Mouse (Mus musculus) WW6 (cell line): ENCODE measurements around the gene Lclat1.
"Not testable (repeated sequence)": the region's sequence is repeated elsewhere in the genome, so short reads cannot be mapped to it uniquely, and the experiment has no call there.

Experiments used
- DNase-seq: peaks from one replicate; pipeline ENCODE4 v3.0.0-alpha.2; 2013; ENCODE audit warnings: low read depth, low spot score

Gene Lclat1

DNA sequence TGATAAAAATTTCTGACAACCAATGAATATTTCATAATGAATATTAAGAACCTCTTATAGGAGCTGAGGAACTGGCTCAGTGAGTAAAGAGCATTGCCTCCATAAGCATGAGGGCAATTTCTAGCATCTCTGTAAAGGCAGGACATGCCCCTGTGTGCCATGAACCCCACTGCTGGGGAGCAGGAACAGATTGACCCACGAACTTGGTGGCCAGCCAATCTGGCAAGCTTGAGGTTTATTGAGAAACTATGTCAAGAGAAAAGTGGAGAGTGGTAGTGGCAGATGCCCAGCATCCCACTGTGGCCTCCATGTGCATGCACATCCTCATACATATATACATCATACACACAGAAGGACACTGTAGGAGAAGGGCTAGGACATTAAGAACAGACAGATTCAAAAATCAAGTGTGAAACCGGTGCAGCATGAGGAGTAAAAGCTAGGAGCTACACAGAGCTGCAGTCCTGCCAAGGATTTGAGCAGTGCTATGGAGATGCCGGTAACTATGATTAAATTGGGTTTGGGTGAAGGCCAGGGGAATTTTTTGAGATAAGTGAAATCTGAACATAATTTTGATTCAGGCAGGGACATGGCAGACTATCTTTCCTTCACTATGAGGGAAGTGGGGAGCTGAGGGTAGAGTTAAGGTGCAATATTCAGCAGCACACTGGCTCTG lies 129.5 kb downstream of the Lclat1 start:
- no peak for DNase-seq

DNA sequence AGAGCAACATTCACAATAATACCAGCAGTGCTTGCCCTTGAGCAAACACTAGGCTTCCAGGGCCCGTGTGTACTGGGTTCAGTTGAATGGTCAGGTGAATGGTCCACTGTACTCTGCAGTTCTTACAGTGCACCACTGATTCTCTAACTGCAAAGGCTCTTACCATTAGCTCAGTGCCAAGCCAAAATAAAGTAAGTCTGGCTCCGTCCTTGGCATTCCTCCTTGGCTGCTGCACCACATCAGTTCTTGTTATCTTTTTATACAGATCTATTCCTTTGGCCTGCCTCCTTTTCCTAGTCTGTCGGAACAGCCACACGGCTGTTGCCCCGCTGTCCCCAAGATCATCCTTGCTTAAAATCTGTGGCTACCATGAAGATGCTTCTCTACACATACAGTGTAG lies 130.7 kb downstream of the Lclat1 start:
- no peak for DNase-seq

DNA sequence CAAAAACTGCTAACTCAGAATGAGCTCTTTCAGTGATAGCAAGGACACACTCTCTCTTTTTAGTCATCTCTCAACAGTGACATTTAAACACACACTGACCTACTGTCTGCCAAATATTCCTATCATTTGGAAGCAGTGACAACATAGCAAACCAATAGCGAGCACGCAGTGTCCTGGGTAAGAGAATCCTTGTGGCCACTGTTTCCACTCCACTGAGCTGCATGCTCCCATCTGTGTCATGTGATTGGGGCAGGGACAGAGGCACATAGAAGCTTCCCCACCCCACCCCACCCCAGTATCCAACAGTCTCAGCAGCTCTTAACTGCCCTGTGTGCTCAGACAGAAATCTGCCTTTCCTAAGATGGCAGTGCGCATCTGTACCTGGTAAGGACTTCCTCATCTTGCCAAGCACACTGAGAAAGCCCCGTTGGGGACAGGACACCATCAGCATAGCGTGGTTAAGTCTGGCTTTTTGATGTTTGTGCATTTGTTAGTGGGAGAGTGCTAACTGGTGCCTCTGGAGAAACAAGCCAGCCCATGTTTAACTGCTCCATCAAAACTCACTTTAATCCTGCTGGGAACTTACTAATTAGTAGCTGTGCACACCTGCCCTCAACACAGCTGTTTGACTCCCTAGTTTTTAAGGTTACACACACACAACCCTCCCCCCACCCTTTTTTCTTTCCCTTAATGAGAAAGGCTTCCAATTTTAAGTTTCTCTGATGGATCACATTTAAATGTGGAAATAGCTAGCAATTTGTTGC lies 133.5 kb downstream of the Lclat1 start:
- no peak for DNase-seq

DNA sequence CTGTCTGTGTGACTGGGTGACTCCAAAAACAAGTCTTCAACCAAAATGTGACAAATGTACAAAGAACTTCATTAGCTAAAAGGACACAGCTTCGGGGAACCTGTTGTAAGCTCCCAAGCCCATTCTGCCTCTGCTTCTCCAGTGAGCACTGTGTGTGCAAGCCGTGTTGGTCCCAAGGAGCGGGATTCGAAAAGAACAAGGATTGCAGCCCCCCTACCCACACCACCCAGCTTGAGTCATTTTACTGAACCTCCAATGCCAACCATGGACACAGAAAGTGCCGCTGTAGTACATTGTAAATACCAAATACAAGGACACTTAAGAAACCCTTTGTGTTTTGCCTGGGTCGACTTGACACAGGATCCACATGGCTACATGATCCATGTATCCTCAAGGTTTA lies 135.9 kb downstream of the Lclat1 start:
- DNase-seq: no peak

DNA sequence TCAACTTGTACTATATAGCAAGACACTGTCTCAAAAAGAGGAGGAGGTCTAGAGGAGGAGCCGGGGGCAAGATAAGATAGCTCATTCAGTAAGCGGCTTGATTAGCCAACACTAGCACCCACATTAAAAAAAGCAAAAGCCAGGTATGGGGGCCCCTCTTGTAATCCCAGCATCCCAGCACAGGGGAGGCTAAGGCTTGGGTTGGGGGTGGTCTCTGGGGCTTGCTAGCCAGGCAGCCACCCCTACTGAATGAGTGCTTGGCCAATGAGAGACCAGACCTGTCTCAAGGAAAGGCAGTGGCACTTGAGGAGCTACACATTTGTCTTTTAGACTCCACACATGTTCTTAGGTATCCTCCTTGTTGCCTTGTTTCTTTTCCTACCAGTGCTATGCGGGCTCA lies 136.8 kb downstream of the Lclat1 start:
- DNase-seq: no peak

DNA sequence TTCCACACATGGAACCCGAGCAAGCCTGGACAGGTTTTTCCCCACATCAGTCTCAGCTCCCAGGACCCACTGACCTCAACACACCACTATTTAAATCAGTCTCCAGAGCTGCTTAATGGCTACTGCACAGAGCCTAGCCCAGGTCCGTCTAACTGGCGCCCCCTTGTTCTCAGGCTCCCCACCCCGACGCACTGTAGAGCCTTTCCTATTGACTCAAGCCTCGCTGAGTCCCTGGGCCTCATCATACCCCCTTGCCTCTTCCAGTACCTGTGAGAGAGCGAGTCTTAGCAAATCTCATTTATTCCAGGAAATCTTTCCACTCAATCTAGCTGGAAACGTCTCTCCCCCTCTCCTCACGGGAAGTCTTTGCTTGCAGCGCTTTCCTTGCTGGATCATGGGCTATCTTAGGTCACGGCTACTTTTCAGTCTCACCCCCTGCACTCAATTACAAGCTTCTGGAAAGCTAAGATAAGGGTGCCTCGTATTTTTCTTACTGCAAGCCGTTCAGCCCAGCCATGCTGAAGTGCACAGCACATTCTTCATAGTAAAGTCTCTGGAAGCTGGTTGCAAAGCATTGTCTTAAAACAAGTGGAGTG lies 137.4 kb downstream of the Lclat1 start:
- no peak for DNase-seq

DNA sequence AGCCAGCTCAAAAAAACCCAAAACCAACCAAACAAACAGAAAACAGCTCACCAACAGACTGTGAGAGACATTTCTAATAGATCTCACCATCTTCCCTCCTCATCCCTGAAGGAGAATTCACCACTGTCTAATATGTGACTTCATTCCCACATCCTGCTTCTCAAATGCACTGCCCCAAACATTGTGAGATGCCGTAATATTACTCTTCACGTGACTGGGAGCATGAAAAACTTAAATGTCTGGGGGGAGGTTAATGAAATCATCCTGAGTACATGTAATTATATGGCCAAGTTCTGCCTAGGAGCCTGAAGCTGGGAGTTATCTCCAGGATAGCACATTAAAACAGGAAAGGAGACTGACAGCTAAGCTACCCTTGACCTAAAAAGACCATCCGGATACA lies 138.3 kb downstream of the Lclat1 start:
- DNase-seq: no peak

DNA sequence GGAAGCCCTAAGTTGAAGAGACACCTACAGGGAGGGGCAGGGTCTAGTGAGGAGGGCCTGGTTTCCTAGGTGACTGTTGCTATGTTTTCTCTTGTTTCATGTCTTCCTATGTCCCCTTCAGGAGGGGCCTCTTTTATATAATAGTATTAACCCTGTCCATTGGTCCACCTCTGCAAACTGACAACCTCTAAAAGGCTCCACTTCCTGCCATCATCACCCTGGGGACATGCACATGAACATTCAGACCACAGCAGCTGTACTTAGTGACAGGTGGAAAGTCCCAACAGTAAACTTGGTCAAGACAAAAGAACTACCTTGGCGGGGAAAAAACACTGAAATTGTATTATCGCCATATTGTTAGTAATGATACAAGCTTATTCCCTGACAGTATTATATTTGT lies 139.1 kb downstream of the Lclat1 start:
- no peak for DNase-seq

DNA sequence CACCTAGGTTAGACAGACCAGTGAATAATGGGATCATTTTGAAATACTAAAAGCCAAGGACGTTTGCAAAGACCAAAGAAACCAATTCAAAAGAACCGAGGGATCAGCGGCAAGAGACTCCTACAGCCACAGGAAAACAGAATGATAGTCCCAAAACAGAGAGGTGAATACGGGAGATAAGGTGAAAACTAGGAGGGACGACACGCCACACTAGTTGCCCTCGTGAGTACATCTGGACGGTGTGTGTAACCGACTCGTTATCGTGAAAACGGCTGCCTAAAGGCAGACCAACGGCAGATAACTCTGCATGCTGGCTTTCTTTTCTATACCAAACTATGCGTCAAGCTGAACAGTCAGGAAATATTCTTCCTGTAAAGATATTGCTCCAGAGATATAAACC lies 140.0 kb downstream of the Lclat1 start:
- DNase-seq: no peak

DNA sequence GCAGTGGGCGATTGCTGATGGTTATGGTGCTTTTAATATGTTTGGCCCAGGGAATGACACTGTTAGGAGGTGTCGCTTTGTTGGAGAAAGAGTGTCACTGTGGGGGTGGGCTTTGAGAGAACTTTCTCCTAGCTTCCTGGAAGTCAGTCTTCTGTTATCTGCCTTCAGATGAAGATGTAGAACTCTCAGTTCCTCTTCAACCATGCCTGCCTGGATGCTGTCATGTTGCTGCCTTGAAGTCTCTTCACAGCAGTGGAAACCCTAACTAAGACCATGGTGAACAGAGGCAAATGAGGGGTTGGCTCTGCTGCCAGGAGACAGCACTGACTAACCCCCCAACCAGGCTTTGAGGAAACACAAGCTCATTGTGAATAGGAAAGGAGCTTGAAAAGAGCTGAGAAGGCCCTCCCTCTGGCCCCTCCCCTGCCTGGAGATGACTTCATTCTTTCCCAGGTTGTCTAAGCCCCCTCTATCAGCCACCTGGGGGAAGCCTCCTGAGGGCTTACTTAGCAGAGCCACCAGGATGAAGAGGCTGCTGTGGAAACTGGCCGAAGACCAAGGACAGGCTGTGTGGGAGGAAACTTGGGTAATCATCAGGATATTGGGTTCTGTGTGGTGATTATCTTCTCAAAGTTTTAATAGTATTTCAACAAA lies 142.8 kb downstream of the Lclat1 start:
- DNase-seq: no peak

DNA sequence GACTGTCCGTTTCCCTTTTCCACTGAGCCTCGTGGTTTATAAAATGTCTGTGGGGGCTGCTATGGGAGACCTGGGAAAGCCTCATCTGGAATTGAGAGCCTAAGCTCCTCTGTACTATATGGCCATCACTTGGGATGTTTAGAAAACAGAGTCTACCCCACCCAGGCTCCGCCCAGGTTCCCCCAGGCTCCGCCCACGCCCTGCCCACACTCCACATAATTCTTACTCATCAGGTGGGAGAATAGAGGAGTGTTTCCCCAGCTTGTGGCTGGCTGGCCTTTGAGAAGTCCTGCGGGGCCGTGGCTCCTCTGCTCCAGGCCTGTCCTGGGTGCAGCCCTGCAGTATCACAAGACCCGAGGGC lies 143.3 kb downstream of the Lclat1 start:
- no peak for DNase-seq

DNA sequence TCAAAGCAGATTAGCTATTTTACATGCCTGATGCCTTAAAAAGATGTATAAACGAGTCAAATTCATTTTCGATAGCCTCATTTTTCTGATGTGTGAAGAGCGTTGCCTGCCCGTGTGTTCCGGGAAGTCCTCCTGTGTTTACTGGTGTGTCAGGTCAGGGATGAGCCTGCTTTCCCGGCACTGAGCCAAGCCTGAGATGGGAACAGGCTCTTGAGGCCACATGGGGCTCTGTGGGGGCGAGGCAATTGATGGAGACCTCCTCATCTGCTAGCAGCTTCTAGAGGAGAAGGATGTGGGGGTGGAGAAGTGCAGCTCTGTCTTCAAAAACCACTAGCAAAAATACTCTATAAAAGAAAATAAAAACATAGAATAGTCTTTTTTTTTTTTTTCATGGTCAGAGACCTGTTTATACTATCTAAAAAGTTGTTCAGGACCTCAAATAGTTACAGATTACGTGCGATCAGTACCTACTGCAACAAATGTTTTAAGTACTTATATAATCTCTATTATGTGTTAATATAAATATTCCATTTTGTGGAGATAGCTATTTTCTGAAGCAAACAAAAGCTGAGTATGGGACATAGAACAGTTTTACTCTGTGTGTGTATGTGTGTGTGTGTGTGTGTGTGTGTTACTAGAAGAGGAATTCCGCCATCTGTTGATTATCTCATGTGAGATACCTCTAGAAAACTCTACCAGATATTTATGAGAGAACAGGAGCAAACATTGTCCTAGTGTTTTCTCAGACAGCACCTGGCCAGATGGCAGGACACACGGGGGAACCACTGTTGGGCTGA lies 144.2 kb downstream of the Lclat1 start:
- DNase-seq: no peak

DNA sequence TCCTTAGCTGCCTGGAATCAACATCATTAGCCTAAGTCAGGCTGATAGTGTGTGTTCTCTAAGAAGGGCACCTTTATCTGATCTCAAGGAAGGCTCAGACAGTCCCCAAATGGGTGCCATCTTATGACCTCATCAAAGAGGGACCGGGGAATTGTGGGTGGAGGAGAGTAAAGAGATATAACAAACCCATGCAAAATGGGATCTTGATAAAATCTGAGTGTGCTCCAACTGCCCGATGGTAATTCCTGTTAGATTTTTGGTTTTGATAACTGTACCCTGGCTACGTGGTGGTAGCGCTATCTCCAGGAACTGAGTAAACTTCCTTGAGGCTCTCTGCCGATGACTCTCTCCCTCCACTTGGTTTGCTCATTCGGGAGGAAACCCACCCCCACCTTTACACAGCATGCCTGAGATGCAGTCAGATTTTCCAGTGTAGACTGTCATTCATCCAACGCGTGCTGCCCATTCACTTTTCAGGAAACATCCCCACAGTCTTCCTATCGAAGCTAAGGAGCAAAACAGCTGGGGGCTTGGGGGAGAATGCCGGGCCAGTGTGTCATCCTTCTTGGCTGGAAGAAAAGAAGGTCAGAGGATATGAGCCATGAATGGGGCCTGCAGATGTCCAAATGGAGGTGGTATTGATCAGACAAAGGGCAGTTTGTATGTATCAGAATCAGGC lies 145.6 kb downstream of the Lclat1 start:
- no peak for DNase-seq

DNA sequence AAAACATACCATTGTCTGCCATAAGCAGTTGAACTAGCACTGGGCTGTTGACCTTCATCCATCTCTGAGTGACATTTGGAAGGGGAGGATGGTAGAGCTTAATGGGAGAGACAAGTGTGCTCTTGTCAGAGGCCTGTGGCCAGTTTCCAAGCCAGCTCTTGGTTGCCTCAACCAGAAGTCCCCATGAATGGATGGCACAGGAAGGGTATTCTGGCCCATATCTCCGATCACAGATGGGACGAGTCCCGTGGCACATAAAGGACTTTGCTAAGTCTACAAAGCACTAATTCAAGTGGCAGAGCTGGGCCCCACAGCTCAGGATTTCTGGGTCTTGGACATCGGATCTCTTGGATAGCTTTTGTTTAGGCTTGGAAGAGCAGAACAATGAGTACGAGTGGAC lies 148.0 kb downstream of the Lclat1 start:
- DNase-seq: no peak

DNA sequence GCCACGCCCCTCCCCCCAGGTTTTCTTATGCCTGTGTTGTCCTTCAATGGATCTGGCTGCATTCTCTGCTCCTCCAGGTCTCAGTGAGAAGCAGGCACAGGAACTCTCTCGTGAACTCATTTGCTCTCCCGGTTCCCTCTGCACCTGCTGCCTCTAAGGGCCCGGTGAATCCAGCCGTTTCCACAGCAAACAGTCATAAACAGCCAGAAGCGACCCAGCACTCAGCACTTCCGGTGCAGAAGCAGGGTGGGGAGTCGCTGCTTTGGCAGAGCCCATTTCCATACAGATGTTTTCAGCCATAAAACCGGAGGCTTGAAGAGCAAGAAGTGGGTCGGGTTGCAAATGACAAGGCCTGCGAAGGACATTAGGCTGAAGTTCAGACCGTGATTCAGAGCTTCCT lies 150.8 kb downstream of the Lclat1 start:
- DNase-seq: no peak

DNA sequence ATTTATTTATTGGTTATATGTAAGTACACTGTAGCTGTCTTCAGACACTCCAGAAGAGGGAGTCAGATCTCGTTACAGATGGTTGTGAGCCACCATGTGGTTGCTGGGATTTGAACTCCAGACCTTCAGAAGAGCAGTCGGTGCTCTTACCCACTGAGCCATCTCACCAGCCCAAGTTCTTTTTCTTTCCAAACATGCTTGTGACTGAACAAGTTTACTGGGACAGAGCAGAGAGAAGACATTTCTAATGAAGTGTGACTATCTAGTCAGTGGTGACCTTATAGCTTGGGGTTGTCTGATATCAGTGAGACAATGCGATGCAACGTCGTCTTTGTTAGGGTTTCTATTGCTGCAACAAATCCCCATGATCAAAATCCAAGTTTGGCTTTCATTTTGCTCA lies 151.5 kb downstream of the Lclat1 start:
- DNase-seq: not testable (repeated sequence)

DNA sequence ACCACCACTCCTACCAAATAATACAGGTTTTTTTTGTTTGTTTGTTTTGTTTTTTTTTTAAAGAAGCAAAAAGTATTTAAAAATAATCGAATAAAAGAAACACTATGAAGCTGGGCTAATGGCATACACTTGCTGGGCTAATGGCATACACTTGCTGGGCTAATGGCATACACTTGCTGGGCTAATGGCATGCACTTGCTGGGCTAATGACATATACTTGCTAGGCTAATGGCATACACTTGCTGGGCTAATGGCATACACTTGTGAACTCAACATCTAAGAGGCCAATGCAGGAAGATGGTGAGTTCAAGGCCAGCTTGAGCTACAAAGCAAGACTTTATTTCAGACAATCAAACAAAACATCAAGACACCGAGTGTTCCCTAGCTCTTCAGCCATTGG lies 154.8 kb downstream of the Lclat1 start:
- no peak for DNase-seq

DNA sequence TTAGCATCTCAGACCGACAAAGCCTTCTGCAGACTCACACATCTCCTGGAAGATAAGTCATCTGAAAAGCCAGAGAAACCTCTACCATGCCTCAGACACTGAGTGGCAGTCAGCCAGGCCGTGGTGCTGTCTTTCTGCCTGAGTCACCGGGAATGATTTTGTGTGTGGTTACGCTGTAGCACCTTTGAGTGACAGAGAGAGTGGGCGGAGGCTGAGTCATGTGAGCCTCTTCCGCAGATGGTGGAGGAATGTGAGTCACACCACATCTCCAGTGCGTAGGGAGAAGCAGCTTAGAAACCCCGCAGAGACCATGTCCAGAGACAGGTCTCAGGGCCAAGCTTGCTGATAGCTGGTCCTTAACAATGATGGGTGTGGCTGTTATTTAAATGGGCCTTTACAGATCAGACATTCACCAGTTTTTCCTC lies 155.3 kb downstream of the Lclat1 start:
- DNase-seq: peak; percentile 52

DNA sequence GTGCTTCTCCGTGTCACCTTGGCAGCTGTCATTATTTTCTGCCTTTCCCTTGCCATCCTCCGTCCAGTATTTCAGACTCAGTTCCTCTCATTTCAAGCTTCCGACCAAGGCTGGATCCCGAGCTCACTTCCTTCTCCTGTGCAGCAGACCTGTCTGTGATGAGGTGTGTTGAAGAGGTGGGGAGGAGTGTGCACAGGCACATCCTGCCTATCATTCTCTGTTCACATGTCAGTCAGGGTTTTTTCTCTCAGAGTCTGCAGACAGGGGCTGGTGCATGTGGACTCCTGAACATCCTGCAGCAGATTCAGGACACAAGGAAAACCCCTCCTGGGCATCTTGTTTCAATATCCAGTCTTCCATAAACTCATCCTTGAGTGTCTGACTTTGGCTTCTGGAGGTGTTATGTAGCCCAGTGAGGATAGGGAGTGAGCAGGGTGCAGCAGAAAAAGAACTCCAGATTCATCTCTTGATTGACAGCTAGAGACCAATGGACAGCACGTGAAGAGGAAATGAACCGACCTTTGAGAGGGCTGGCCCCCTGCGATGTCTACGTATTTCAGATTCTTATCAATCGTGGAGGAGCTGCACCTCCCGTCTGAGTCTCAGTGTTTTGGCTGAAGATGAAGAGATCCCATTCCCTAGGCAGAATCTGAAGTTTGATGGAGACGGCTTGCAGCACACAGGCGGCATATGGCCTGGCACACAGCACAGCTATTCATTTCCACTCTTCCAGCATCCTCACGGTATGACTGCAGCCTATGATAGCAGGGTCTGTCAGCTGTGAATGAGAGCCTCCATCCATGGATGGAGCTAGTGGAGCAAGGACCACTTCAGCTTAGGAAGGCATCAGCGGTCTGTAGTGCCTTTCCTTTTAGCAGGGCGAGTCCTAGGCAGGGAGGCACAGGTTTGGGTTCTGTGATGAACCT lies 163.3 kb downstream of the Lclat1 start:
- DNase-seq: no peak
